Mouse (Mus musculus) limb, embryonic 14.5 days (tissue): ENCODE measurements around the gene Vipr1. TPM values are rescaled to one million over a fixed set of nuclear protein-coding genes. Genes with fewer than 3 reads are reported as not detected.

Source experiments
- ATAC-seq: fragments of 200-750 bp; cut with Nextera tagmentation; 2 replicates; pipeline ENCODE4 v1.8.0; 2017; ENCODE audit warnings: low read depth, moderate number of reproducible peaks, moderate TSS enrichment; ENCODE audit not compliant: low FRiP score
- DNase-seq: peaks from one replicate; pipeline ENCODE4 v3.0.0-alpha.2; 2015; ENCODE audit warnings: low spot score
- H3K27ac ChIP-seq: fragments of 300-500 bp; sonication (generic); replicated peaks from 2 replicates; pipeline ENCODE4 v1.5.1; 2014; ENCODE audit warnings: low read depth, mild to moderate bottlenecking, low read length, moderate library complexity, mixed read lengths
- H3K27me3 ChIP-seq: fragments of 300-500 bp; sonication (generic); 2 replicates; pipeline ENCODE4 v1.6.1; 2014; ENCODE audit warnings: low read length, mixed read lengths; ENCODE audit not compliant: control insufficient read depth, insufficient read depth
- H3K36me3 ChIP-seq: fragments of 300-500 bp; sonication (generic); 2 replicates; pipeline ENCODE4 v1.6.1; 2014; ENCODE audit warnings: mild to moderate bottlenecking, low read length, moderate library complexity, mixed read lengths; ENCODE audit not compliant: control insufficient read depth, insufficient read depth
- H3K4me1 ChIP-seq: fragments of 300-500 bp; sonication (generic); 2 replicates; pipeline ENCODE4 v1.6.1; 2014; ENCODE audit warnings: antibody characterized with exemption, low read length, mixed read lengths; ENCODE audit not compliant: control insufficient read depth, insufficient read depth
- H3K4me2 ChIP-seq: fragments of 300-500 bp; sonication (generic); replicated peaks from 2 replicates; pipeline ENCODE4 v1.6.1; 2014; ENCODE audit warnings: low read depth, mild to moderate bottlenecking, low read length, moderate library complexity; ENCODE audit not compliant: severe bottlenecking
- H3K4me3 ChIP-seq: fragments of 300-500 bp; sonication (generic); replicated peaks from 2 replicates; pipeline ENCODE4 v1.5.1; 2014; ENCODE audit warnings: low read length
- H3K9ac ChIP-seq: fragments of 300-500 bp; sonication (generic); 2 replicates; pipeline ENCODE4 v1.6.1; 2014; ENCODE audit warnings: mild to moderate bottlenecking, low read depth, low read length, moderate library complexity; ENCODE audit not compliant: severe bottlenecking
- H3K9me3 ChIP-seq: fragments of 300-500 bp; sonication (generic); 2 replicates; pipeline ENCODE4 v1.6.1; 2016; ENCODE audit warnings: low read length; ENCODE audit not compliant: control insufficient read depth
- POLR2A ChIP-seq: fragments of 200-500 bp; IDR thresholded peaks from 2 replicates; pipeline ENCODE4 v1.8.0; 2012; ENCODE audit warnings: inconsistent platforms, mild to moderate bottlenecking, moderate library complexity, borderline replicate concordance; ENCODE audit not compliant: insufficient read depth, insufficient read length; ENCODE audit errors: extremely low read depth
- WGBS: fragments of 180-500 bp; shearing (Covaris S2); extraction: QIAGEN DNeasy Blood & Tissue Kit; methylation state at CpG from one replicate; pipeline ENCODE4 v1.1.7; 2014; 5-methylcytosine and 5-hydroxymethylcytosine counted together
- polyA plus RNA-seq, 2 experiments: library from polyadenylated mRNA; depleted of rRNA in 1 of 2; stranded (reverse) in 1 of 2; unstranded in 1 of 2; fragments of >200 nt; fragmentation: Nextera tagmentation in 1 of 2; extraction: Ambion mirVana in 1 of 2; gene quantifications; 2 replicates each; pipeline versions ENCODE4 v1.2.1 to v1.2.3; 2012 to 2014

The Vipr1 gene
- polyA plus RNA-seq, 2 experiments: 0.45 to 0.47 TPM

DNA sequence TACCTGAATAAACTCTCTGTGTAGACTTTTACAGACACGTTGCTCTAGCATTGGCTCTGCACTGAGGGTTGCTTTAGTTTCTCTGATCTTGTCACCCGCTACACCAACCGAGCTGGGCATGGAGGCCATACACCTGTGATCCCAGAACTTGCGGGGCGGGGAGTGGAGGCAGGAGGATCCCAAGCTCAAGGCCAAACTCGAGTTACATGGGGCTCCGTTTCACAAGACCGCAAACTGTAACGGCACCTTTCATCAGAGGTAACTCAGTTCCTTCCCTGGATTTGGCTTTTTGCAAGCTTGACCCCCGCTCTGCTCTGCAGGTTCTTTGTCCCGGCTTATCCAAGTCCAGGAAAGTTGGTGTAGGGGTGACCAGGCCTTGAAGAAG lies 61.7 kb downstream of the Vipr1 start:
- H3K9me3 ChIP-seq: no peaks in the 10 kb centered on the region
- no peaks in the 10 kb centered on the region; the same call in 1 of the 2 replicates for H3K36me3 ChIP-seq
- peak overlapping the region; percentile 73 for H3K9ac ChIP-seq
- peaks cover 13% of the 10 kb centered on the region for H3K4me1 ChIP-seq
- H3K4me2 ChIP-seq: peak overlapping the region; percentile 94
- no peak overlapping the region for H3K27ac ChIP-seq
- no peak for ATAC-seq
- no peak for TF ChIP-seq POLR2A
- 36% methylated on average over 11 of the region's 11 CpGs for WGBS
- H3K27me3 ChIP-seq: no peaks in the 10 kb centered on the region
- H3K4me3 ChIP-seq: peak overlapping the region; percentile 83
- no peak for DNase-seq

DNA sequence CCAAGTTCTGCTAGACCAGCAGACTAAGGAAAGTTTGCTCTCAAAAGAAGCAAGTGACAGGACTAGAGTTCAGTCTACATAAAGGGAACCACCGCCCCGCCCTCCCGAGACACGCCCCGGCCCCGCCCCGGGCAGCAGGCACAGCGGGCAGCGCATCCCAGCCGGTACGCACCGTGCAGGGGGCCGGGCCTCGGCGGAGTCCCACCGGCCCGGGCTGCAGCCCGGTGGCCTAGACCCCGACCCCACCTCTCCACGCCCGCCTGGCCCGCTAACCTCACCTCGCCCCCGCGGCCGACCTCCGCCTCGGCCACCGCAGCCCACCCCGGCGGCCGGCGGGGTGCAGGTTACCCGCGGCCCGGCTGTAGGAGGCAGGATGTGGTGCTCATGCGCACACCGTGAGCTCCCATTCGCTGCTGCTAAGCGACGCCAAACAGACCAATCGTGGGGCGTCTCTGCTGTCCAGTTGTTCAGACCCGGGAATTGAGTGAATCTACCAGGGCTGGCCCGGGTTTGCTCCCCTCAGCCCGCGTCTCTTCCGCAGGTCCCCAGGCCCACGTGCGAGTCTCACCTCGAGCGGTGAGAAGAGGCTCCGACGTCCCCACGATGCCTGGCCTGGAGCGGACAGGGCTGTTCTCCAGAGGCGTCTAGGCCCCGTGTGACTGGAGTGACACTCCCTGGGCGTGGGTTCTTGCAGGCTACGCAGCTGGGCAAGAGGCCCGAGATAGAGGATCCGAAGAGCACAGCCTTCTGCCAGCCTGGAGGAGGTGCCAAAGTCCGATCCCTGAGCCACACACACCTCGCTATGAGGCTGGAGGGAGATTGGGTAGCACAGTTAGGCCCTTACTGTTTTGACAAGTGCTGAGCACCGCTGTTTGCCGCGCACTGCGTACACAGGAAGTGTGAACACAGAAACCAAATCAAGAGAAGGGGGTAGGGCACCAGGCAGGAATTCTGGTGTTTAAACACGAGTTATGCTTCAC lies 62.4 kb downstream of the Vipr1 start, which contains the start of gene Sec22c:
TSS of gene Sec22c (minus strand) at position 845 of the 980 bp plus-strand sequence.
- ATAC-seq (peak; percentile 97), DNase-seq (peak; percentile 93)
- WGBS: 3% methylated on average over 49 of the region's 69 CpGs

DNA sequence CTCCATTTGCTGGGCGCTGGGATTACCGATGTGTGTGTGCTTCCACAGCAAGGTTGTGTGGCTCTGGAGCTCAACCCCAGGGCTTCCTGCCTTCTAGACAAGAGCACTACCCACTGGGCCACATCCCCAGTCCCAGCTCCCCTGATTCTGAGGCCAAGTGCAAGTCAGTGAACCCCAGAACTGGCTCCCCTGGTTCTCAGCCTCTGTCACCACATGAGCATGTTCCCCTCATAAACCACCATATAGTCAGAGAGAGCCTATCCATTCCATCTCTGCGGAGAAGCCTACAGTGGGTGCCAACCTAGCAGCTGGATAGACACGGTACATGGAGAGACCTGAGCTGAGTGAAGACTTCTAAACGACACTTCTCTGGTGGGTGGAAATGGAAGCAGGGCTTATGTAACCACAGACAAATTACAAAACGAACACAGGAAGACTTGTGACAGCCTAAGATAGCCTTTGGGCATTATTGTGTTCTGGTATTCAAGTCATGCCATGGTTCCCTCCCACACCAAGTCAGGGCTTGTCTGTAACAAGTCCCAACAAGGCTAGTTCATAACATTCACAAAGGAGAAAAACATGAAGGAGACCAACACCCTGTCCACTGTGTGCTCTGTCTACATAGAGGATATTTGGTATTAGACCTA lies 63.6 kb downstream of the Vipr1 start:
- WGBS: 77% methylated on average over 6 of the region's 6 CpGs
- no peak for ATAC-seq

More for the DNA sequence above, 62.4 kb downstream of the Vipr1 start, which contains the start of gene Sec22c:
- H3K9ac ChIP-seq: peak within 1 kb of the TSS; percentile 73
- TF ChIP-seq POLR2A: no peak
- H3K27me3 ChIP-seq: no peaks in the 10 kb centered on the region
- peak within 1 kb of the TSS; percentile 94 for H3K4me2 ChIP-seq
- no peaks in the 10 kb centered on the region; the same call in 1 of the 2 replicates for H3K36me3 ChIP-seq
- H3K9me3 ChIP-seq: no peaks in the 10 kb centered on the region
- H3K27ac ChIP-seq: peak within 1 kb of the TSS; percentile 72
- H3K4me1 ChIP-seq: peaks cover 13% of the 10 kb centered on the region
- H3K4me3 ChIP-seq: peak within 1 kb of the TSS; percentile 83

DNA sequence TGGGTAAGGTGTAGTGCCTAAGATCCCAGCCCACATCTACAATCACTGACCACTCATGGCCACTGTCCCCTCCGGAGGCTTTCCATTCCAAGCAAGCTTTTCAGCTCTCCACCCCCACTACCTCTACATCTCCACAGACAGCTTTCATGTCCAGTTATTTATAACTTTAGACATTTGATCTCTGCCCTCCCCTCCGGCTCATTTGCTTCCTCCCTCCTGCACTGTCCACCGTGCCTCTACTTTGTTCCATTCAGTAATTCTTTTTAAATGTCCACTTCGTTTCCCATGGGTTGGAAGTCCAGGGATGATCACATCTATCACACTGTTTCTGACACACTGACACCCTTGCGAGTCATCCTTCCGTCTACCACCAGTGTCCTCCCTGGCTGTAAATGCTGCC lies 65.3 kb downstream of the Vipr1 start:
- no peak overlapping the region for H3K9ac ChIP-seq
- H3K9me3 ChIP-seq: no peaks in the 10 kb centered on the region
- H3K36me3 ChIP-seq: peaks cover 10% of the 10 kb centered on the region
- H3K4me3 ChIP-seq: no peak overlapping the region
- no peak for TF ChIP-seq POLR2A
- H3K4me1 ChIP-seq: peaks cover 20% of the 10 kb centered on the region
- 53% methylated on average over 6 of the region's 6 CpGs for WGBS
- DNase-seq (no peak), ATAC-seq (no peak)
- no peaks in the 10 kb centered on the region for H3K27me3 ChIP-seq
- H3K4me2 ChIP-seq: no peak overlapping the region
- H3K27ac ChIP-seq: no peak overlapping the region

More for the DNA sequence above, 63.6 kb downstream of the Vipr1 start:
- no peaks in the 10 kb centered on the region for H3K27me3 ChIP-seq
- no peak overlapping the region for H3K4me2 ChIP-seq
- no peaks in the 10 kb centered on the region for H3K36me3 ChIP-seq
- peaks cover 14% of the 10 kb centered on the region for H3K4me1 ChIP-seq
- H3K9ac ChIP-seq: no peak overlapping the region
- DNase-seq: no peak
- TF ChIP-seq POLR2A: no peak
- H3K27ac ChIP-seq: no peak overlapping the region
- no peak overlapping the region for H3K4me3 ChIP-seq
- H3K9me3 ChIP-seq: no peaks in the 10 kb centered on the region
